Mouse (Mus musculus): Measurements from ENCODE around the gene Tbc1d8. TPM values are rescaled to one million over a fixed set of nuclear protein-coding genes. Genes with fewer than 3 reads are reported as not detected.

Gene Tbc1d8
- polyA plus RNA-seq, 1 experiment = 5.8 TPM

GRCm38 (mm10) chr1:39374231-39374809 lies 104.2 kb downstream of the Tbc1d8 start:
- H3ac ChIP-seq (ENCODE audit: control insufficient read depth, insufficient read length) = no peak overlapping the region
- peaks cover 27% of the 10 kb centered on the region for H3K36me3 ChIP-seq (ENCODE audit: control insufficient read depth, insufficient read depth)
- no peak overlapping the region for H3K4me2 ChIP-seq (ENCODE audit: low read depth)
- H3K27me3 ChIP-seq (ENCODE audit: control insufficient read depth, insufficient read depth, insufficient read length) = no peaks in the 10 kb centered on the region
- TF ChIP-seq MAX (IDR thresholded peaks at IDR 0.05; ENCODE audit: low read depth) (no peak), TCF12 (IDR thresholded peaks at IDR 0.05; ENCODE audit: insufficient read depth, poor library complexity, severe bottlenecking) (no peak), USF1 (IDR thresholded peaks at IDR 0.05; ENCODE audit: low read depth) (no peak), SRF (IDR thresholded peaks at IDR 0.05; ENCODE audit: control insufficient read depth, insufficient read length, low read depth) (no peak), REST (IDR thresholded peaks at IDR 0.05; ENCODE audit: insufficient read depth, insufficient read length) (no peak), POLR2AphosphoS2 (IDR thresholded peaks at IDR 0.05; ENCODE audit: insufficient read length, low read depth) (peak; percentile 63)
- peaks cover 12% of the 10 kb centered on the region for H3K79me2 ChIP-seq (ENCODE audit: control insufficient read depth, insufficient read depth)
- H3K4me3 ChIP-seq = no peak overlapping the region

- H3K4me2 ChIP-seq (ENCODE audit: low read depth) = no peak overlapping the region
- H3K27me3 ChIP-seq (ENCODE audit: control insufficient read depth, insufficient read depth, insufficient read length) = no peaks in the 10 kb centered on the region
- H3K4me3 ChIP-seq = no peak overlapping the region
- H3K79me2 ChIP-seq (ENCODE audit: control insufficient read depth, insufficient read depth) = peaks cover 21% of the 10 kb centered on the region
- peaks cover 27% of the 10 kb centered on the region for H3K36me3 ChIP-seq (ENCODE audit: control insufficient read depth, insufficient read depth)
- TF ChIP-seq POLR2AphosphoS2 (IDR thresholded peaks at IDR 0.05; ENCODE audit: insufficient read length, low read depth) = peak; percentile 88
- no peak for TF ChIP-seq MYOG (IDR thresholded peaks at IDR 0.05; ENCODE audit: control insufficient read depth in 1 of 3, insufficient read depth in 1 of 3, insufficient read length in 2 of 3, low read depth in 2 of 3)
- no peak overlapping the region for H3ac ChIP-seq (ENCODE audit: control insufficient read depth, insufficient read length)
Observed at GRCm38 (mm10) chr1:39373378-39373777, 105.2 kb downstream of the Tbc1d8 start.

GRCm38 (mm10) chr1:39372220-39372843 lies 106.2 kb downstream of the Tbc1d8 start:
- Histone ChIP-seq H3K4me3 (no peak overlapping the region), H3K4me2 (ENCODE audit: low read depth) (no peak overlapping the region), H3ac (ENCODE audit: control insufficient read depth, insufficient read length) (no peak overlapping the region), H3K36me3 (ENCODE audit: control insufficient read depth, insufficient read depth) (peaks cover 27% of the 10 kb centered on the region), H3K27me3 (ENCODE audit: control insufficient read depth, insufficient read depth, insufficient read length) (no peaks in the 10 kb centered on the region), H3K79me2 (ENCODE audit: control insufficient read depth, insufficient read depth) (peaks cover 28% of the 10 kb centered on the region)
- no peak for TF ChIP-seq CEBPB (IDR thresholded peaks at IDR 0.05; ENCODE audit: insufficient read depth, poor library complexity, severe bottlenecking)
- no peak for TF ChIP-seq SRF (IDR thresholded peaks at IDR 0.05; ENCODE audit: control insufficient read depth, insufficient read length, low read depth)
- TF ChIP-seq E2F4 (IDR thresholded peaks at IDR 0.05; ENCODE audit: insufficient read depth) = no peak
- no peak for TF ChIP-seq MYOG (IDR thresholded peaks at IDR 0.05; ENCODE audit: control insufficient read depth in 1 of 3, insufficient read depth in 1 of 3, insufficient read length in 2 of 3, low read depth in 2 of 3)
- no peak for TF ChIP-seq TCF3 (IDR thresholded peaks at IDR 0.05; ENCODE audit: insufficient read length, low read depth)
- TF ChIP-seq USF1 (IDR thresholded peaks at IDR 0.05; ENCODE audit: low read depth) = no peak
- no peak for TF ChIP-seq POLR2AphosphoS2 (IDR thresholded peaks at IDR 0.05; ENCODE audit: insufficient read length, low read depth)
- no peak for TF ChIP-seq POLR2A (IDR thresholded peaks at IDR 0.05; ENCODE audit: insufficient read length, low read depth)
- no peak for TF ChIP-seq MYOD1 (IDR thresholded peaks at IDR 0.05; ENCODE audit: control insufficient read depth in 1 of 3, insufficient read length in 2 of 3, low read depth in 2 of 3)
- no peak for TF ChIP-seq REST (IDR thresholded peaks at IDR 0.05; ENCODE audit: insufficient read depth, insufficient read length)
- no peak for TF ChIP-seq MAX (IDR thresholded peaks at IDR 0.05; ENCODE audit: low read depth)
- TF ChIP-seq TCF12 (IDR thresholded peaks at IDR 0.05; ENCODE audit: insufficient read depth, poor library complexity, severe bottlenecking) = no peak

GRCm38 (mm10) chr1:39370431-39370830 lies 108.1 kb downstream of the Tbc1d8 start:
- TF ChIP-seq E2F4 (IDR thresholded peaks at IDR 0.05; ENCODE audit: insufficient read depth) (no peak), CEBPB (IDR thresholded peaks at IDR 0.05; ENCODE audit: insufficient read depth, poor library complexity, severe bottlenecking) (no peak), TCF12 (IDR thresholded peaks at IDR 0.05; ENCODE audit: insufficient read depth, poor library complexity, severe bottlenecking) (no peak), POLR2A (IDR thresholded peaks at IDR 0.05; ENCODE audit: insufficient read length, low read depth) (no peak), TCF3 (IDR thresholded peaks at IDR 0.05; ENCODE audit: insufficient read length, low read depth) (no peak), REST (IDR thresholded peaks at IDR 0.05; ENCODE audit: insufficient read depth, insufficient read length) (no peak), MYOG (IDR thresholded peaks at IDR 0.05; ENCODE audit: control insufficient read depth in 1 of 3, insufficient read depth in 1 of 3, insufficient read length in 2 of 3, low read depth in 2 of 3) (no peak), POLR2AphosphoS2 (IDR thresholded peaks at IDR 0.05; ENCODE audit: insufficient read length, low read depth) (no peak), SRF (IDR thresholded peaks at IDR 0.05; ENCODE audit: control insufficient read depth, insufficient read length, low read depth) (no peak)
- no peak overlapping the region for H3K4me3 ChIP-seq
- H3K4me2 ChIP-seq (ENCODE audit: low read depth) = no peak overlapping the region
- no peaks in the 10 kb centered on the region for H3K27me3 ChIP-seq (ENCODE audit: control insufficient read depth, insufficient read depth, insufficient read length)
- no peak overlapping the region for H3ac ChIP-seq (ENCODE audit: control insufficient read depth, insufficient read length)
- H3K79me2 ChIP-seq (ENCODE audit: control insufficient read depth, insufficient read depth) = peaks cover 28% of the 10 kb centered on the region
- peaks cover 27% of the 10 kb centered on the region for H3K36me3 ChIP-seq (ENCODE audit: control insufficient read depth, insufficient read depth)

DNA sequence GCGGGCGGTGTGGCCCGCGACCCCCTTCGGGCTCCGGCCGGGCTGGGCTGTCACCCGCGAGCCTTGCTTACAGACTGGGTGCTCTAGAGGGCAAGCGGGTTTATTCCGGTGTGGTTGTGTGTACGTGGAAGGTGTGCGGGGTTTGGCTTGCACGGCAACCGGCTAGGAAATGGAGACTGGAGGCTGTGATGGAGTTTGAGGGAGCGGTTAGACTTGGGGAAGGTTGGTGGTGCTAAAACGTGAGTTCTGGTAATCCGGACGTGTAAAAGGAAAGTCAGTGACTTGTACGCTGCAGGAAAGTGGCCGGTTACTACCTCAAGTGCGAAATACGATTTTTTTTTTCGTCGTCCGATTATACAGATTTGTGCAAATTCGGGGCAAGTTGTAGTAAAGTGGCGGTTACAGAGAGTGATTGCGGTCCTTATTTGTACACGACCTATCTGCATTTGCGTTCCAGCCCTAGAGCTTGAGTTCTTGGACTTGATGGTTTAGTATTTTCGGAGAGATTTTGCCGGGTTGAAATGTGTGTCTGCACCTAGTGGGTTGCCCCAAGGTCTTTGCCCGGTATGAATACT lies 110.2 kb downstream of the Tbc1d8 start:
- Histone ChIP-seq H3ac (ENCODE audit: control insufficient read depth, insufficient read length) (peak overlapping the region; percentile 19), H3K27me3 (ENCODE audit: control insufficient read depth, insufficient read depth, insufficient read length) (no peaks in the 10 kb centered on the region), H3K4me2 (ENCODE audit: low read depth) (peak overlapping the region; percentile 96), H3K79me2 (ENCODE audit: control insufficient read depth, insufficient read depth) (peaks cover 28% of the 10 kb centered on the region), H3K4me3 (peak overlapping the region; percentile 72), H3K36me3 (ENCODE audit: control insufficient read depth, insufficient read depth) (peaks cover 27% of the 10 kb centered on the region)
- TF ChIP-seq E2F4 (IDR thresholded peaks at IDR 0.05; ENCODE audit: insufficient read depth) = no peak
- TF ChIP-seq POLR2A (IDR thresholded peaks at IDR 0.05; ENCODE audit: insufficient read length, low read depth) = no peak

Measured in myocyte (in vitro differentiated cells).